Mouse (Mus musculus) liver, embryonic 13.5 days (tissue): ENCODE data around the gene Gm2916. TPM values are rescaled to one million over a fixed set of nuclear protein-coding genes. Genes with fewer than 3 reads are reported as not detected.
"Not testable (repeated sequence)": the region's sequence is repeated elsewhere in the genome, so short reads cannot be mapped to it uniquely, and the experiment has no call there.

ENCODE experiments used
- ATAC-seq: fragments of 200-750 bp; cut with Nextera tagmentation; 2 replicates; pipeline ENCODE4 v1.8.0; 2017; ENCODE audit warnings: low read depth, mild to moderate bottlenecking, moderate number of reproducible peaks, moderate library complexity
- DNase-seq: peaks from one replicate; pipeline ENCODE4 v3.0.0; 2022
- H3K27ac ChIP-seq: fragments of 300-500 bp; sonication (generic); 2 replicates; pipeline ENCODE4 v1.5.1; 2015; ENCODE audit warnings: moderate library complexity, mild to moderate bottlenecking, inconsistent platforms
- H3K27me3 ChIP-seq: fragments of 300-500 bp; sonication (generic); 2 replicates; pipeline ENCODE4 v1.6.1; 2015; ENCODE audit warnings: mild to moderate bottlenecking, inconsistent platforms
- H3K36me3 ChIP-seq: fragments of 300-500 bp; sonication (generic); 2 replicates; pipeline ENCODE4 v1.6.1; 2015; ENCODE audit warnings: mild to moderate bottlenecking, inconsistent platforms
- H3K4me1 ChIP-seq: fragments of 300-500 bp; sonication (generic); replicated peaks from 2 replicates; pipeline ENCODE4 v1.6.1; 2015; ENCODE audit warnings: inconsistent platforms
- H3K4me2 ChIP-seq: fragments of 300-500 bp; sonication (generic); 2 replicates; pipeline ENCODE4 v1.6.1; 2015; ENCODE audit warnings: inconsistent platforms, mild to moderate bottlenecking, moderate library complexity
- H3K4me3 ChIP-seq: fragments of 300-500 bp; sonication (generic); replicated peaks from 2 replicates; pipeline ENCODE4 v1.5.1; 2015; ENCODE audit warnings: mild to moderate bottlenecking, inconsistent platforms
- H3K9ac ChIP-seq: fragments of 300-500 bp; sonication (generic); 2 replicates; pipeline ENCODE4 v1.6.1; 2015; ENCODE audit warnings: mild to moderate bottlenecking, inconsistent platforms
- H3K9me3 ChIP-seq: fragments of 300-500 bp; sonication (generic); replicated peaks from 2 replicates; pipeline ENCODE4 v1.6.1; 2016; ENCODE audit warnings: inconsistent platforms
- WGBS: fragments of 180-500 bp; shearing (Covaris S2); methylation state at CpG from one replicate; pipeline ENCODE4 v1.1.7; 2015; ENCODE audit not compliant: insufficient replicate concordance; 5-methylcytosine and 5-hydroxymethylcytosine counted together
- polyA plus RNA-seq: library from polyadenylated mRNA; unstranded; fragments of >200 nt; fragmentation: Nextera tagmentation; extraction: Ambion mirVana; gene quantifications from 2 replicates; pipeline ENCODE4 v1.2.1, GENCODE M21; 2015

The Gm2916 gene
- polyA plus RNA-seq, result not detected in 2 replicates

DNA sequence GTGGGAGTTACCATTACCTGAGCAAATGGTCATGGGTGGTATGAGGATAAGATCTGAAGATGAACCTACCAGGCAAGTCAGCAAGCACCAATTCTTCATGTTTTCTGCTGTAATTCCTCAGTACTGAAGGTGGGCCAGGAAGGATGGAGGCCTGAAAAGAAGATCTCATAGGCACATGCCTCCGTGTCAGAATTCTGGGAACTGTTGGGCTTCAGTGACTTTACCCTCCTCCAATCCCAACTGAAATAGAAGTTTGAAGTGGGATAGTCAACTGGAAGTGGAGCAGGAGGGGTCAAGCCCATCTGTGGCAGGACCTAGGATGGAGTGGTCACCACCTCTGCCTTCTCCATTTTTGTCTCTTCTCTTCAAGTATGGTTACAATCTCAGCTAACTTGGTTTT is at the start of gene Gm2916:
Gm2916 (plus strand) TSS at position 301 of the 400 bp plus-strand sequence.
- not testable (repeated sequence) for H3K36me3 ChIP-seq, ATAC-seq, H3K4me3 ChIP-seq, H3K4me1 ChIP-seq, H3K9me3 ChIP-seq, H3K4me2 ChIP-seq, H3K9ac ChIP-seq, H3K27ac ChIP-seq, H3K27me3 ChIP-seq, DNase-seq
- WGBS, result no CpG with 5 or more reads among the region's 1 CpGs

DNA sequence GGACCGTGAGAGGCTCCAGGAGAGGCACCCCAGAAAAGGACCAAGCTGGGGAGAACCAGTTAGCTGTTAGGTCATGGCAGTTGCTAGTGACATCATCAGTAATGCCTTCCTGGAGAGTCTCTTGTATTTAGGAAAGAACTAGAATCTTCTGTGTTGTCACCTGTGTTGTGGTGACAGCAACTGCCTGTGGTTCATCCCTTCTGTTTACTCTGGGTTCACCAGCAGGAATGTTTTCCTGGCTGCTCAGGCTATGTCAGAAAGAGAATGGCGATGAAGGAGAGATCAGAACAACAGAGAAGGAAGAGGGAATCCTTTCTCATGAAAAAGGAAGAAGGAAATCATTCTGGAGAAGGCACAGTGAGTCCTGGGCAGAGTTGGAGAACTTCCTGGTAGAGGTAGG is 38.0 kb upstream of the Gm2916 start, which contains the start of gene Gm3033:
Gm3033 (plus strand) TSS at position 301 of the 400 bp plus-strand sequence.
- not testable (repeated sequence) for DNase-seq, H3K27ac ChIP-seq, H3K9me3 ChIP-seq, H3K27me3 ChIP-seq, H3K4me1 ChIP-seq, ATAC-seq, H3K4me2 ChIP-seq, H3K36me3 ChIP-seq, H3K9ac ChIP-seq, H3K4me3 ChIP-seq
- no CpG with 5 or more reads among the region's 2 CpGs for WGBS

GRCm38 (mm10) chr14:3931456-3931855 is 47.5 kb downstream of the Gm2916 start, which contains the start of gene Gm3029:
Gm3029 (plus strand) TSS chr14:3931756.
- H3K27me3 ChIP-seq, H3K4me2 ChIP-seq, H3K9ac ChIP-seq, H3K9me3 ChIP-seq, H3K36me3 ChIP-seq, ATAC-seq, H3K4me1 ChIP-seq, DNase-seq, H3K27ac ChIP-seq, H3K4me3 ChIP-seq: not testable (repeated sequence)
- 22% methylated on average over 1 of the region's 2 CpGs for WGBS

- not testable (repeated sequence) for H3K4me1 ChIP-seq, H3K4me2 ChIP-seq, H3K4me3 ChIP-seq, H3K27ac ChIP-seq, DNase-seq, H3K27me3 ChIP-seq, H3K36me3 ChIP-seq, H3K9ac ChIP-seq, H3K9me3 ChIP-seq, ATAC-seq
- WGBS, result no CpG with 5 or more reads among the region's 2 CpGs
Observed at GRCm38 (mm10) chr14:3963247-3963646, 79.3 kb downstream of the Gm2916 start, which contains the start of gene Gm3095. Gm3095 (plus strand) TSS chr14:3963547.

Other genes starting within 250 kb of the Gm2916 start
- gene Gm3012, start 249.7 kb upstream of the Gm2916 start, polyA plus RNA-seq, result not detected in 2 replicates
- 0.12 TPM in 1 of 2 replicates, not detected in the other for gene Gm3020, start 232.1 kb upstream of the Gm2916 start, polyA plus RNA-seq
- not detected in 2 replicates for gene Gm3043, start 195.4 kb upstream of the Gm2916 start, polyA plus RNA-seq
- gene Gm3002, start 74.1 kb upstream of the Gm2916 start, polyA plus RNA-seq, result not detected in 2 replicates
- 0.09 TPM in 1 of 2 replicates, not detected in the other for gene Gm3033, start 37.9 kb upstream of the Gm2916 start, polyA plus RNA-seq
- not detected in 2 replicates for gene Gm3029, start 47.6 kb downstream of the Gm2916 start, polyA plus RNA-seq
- not detected in 2 replicates for gene Gm3095, start 79.4 kb downstream of the Gm2916 start, polyA plus RNA-seq
- gene Gm3099, start 114.2 kb downstream of the Gm2916 start, polyA plus RNA-seq, result not detected in 2 replicates
- not detected in 2 replicates for gene Gm5796, start 139.8 kb downstream of the Gm2916 start, polyA plus RNA-seq
- not detected in 2 replicates for gene Gm3115, start 199.9 kb downstream of the Gm2916 start, polyA plus RNA-seq
- gene Gm8108, start 226.4 kb downstream of the Gm2916 start, polyA plus RNA-seq, result not detected in 2 replicates